Mouse (Mus musculus) heart, adult 9 months (tissue): ENCODE measurements around the gene Jkamp.

Experiments used
- DNase-seq, 2 experiments: peaks; one replicate each; pipeline ENCODE4 v3.0.0; 2022; ENCODE audit warnings: low spot score in 2 of 2

Gene Jkamp

DNA sequence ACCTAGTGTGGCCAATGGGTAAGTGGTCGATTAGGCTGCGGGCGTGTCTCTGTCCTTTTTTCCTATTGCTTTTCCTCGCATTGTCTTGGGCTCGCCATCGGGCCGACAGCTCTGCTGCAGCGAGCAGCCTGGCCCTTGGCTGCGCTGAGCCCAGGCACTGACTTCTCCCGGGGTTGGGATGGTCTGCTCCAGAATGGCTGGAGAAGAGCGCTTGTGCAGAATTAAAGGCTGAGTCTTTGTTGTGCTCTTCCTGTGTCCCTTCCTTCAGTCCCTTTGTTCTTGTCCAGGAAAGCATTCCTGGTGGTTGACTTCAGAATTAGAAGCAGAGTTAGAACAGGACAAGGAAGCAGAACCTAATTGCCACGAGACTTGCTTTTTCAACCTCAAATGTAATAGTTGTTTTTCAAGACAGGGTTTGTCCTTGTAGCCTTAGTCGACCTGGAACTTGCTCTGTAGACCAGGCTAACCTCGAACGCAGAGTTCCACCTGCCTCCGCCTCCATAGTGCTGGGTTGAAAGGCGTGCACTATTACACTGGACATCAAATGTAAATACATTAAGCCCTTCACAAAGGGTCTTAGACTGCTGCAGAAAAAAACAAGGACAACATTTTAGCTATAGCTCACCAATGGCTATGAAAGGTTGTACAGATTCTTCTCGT lies 907 bp downstream of the Jkamp start:
- no peak for DNase-seq

GRCm38 (mm10) chr12:72089802-72090201 lies 4.4 kb downstream of the Jkamp start:
- no peak for DNase-seq

DNA sequence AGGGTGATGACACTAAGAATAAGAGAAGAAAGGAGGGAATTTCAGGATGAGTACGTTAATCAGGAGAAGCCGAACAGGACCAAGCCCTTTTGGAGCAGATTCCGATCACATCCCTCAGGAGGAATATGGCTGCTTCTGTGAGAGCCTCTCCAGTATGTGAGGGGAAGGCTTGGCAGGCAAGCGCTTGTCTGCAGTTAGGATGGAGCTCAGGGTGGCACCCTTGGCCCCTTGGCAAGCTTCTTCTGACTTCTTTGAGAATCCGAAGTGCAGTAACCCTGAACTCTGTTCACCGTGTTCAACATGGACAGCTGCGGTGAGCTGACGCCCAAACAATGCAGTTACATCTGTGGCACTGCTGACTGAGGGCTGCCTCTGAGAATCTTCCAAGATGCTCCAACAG lies 11.6 kb downstream of the Jkamp start:
- DNase-seq = no peak

DNA sequence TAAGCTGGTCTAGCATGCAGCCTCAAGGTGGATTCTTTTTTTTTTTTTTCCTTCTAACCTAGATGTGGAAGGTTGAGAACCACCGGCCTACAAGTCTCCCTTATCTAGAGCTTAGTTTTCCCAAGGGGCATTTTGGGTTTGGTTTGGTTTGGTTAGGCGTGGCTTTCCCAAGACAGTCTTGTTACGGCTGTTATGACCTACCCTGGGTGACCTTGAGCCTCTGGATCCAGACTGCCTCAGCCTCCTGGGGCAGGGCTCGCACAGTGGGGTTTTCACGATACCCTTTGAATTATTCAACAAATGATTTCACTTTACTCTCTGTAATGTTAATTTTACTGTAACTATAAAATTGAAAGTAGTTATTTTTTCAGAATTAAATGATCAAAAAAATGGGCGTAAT lies 17.4 kb downstream of the Jkamp start:
- DNase-seq = no peak

- DNase-seq = no peak
These were observed 18.6 kb downstream of the Jkamp start for GRCm38 (mm10) chr12:72104027-72104426.

- DNase-seq = peak; percentile 42 to 75
These were observed 19.3 kb downstream of the Jkamp start for GRCm38 (mm10) chr12:72104525-72105281.

DNA sequence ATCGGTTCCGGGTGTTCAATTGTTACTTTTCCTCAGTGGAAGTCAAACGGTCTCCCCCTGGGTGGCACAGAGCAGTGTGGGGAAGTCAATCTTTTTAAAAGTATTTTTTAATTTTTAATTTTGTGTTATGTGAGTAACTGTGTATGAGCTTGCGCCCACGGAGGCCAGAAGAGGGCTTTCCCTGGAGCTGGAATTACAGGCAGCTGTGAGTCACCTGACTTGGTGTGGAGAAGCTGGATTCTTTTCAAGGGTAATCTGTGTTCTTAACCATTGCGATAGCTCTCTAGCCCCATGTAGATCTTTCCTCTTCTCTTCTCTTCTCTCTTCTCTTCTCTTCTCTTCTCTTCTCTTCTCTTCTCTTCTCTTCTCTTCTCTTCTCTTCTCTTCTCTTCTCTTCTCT lies 29.7 kb downstream of the Jkamp start:
- DNase-seq = peak in 1 of 2 experiments; percentile 19

- no peak for DNase-seq
These were observed 30.4 kb downstream of the Jkamp start for GRCm38 (mm10) chr12:72115686-72116345.

- DNase-seq = no peak
These were observed 43.8 kb downstream of the Jkamp start for GRCm38 (mm10) chr12:72129203-72129602.

- no peak for DNase-seq
These were observed 65.4 kb downstream of the Jkamp start for GRCm38 (mm10) chr12:72150786-72151185.
